ENCODE assay signal across 8 mouse cellular contexts in genomic region chr9:57072989-57073789, GRCm38 (mm10). TPM values are rescaled to one million over a fixed set of nuclear protein-coding genes. Genes with fewer than 3 reads are reported as not detected.
A peak's percentile ranks its signal among the peaks of the same experiment; 100 is the strongest.
DNase-seq lines count a peak whose midpoint lies in the region; ATAC-seq and TF ChIP-seq lines count a peak whose summit lies in the region.

No protein-coding gene starts in this region.

- no peaks in the 10 kb centered on the region for H3K9me3 ChIP-seq in hindbrain, embryonic 13.5 days

- no peaks in the 10 kb centered on the region for H3K27me3 ChIP-seq in Patski
- no peaks in the 10 kb centered on the region for H3K27me3 ChIP-seq in hindbrain, embryonic 13.5 days

- peak overlapping the region; percentile 82 for H3K9ac ChIP-seq in hindbrain, embryonic 13.5 days

- POLR2A ChIA-PET in Patski (lab: Charles Lee) = interaction anchor here (0.9 to 1.3 kb wide), 5 partner anchors 58 to 145 kb away, joined by 3 to 4 read pairs (median 3); partner anchors contain the start of genes Man2c1 and Snx33

- CTCF ChIA-PET in Patski (lab: Charles Lee) = interaction anchor here (0.9 to 2.1 kb wide), 5 partner anchors 15 to 360 kb away, joined by 3 to 11 read pairs (median 3); partner anchors contain the start of gene Snx33

- TF ChIP-seq CTCF in Patski (IDR thresholded peaks at IDR 0.05) = no peak

- under 1% methylated on average over 46 of the region's 54 CpGs for WGBS in hindbrain, embryonic 13.5 days

- peak; percentile 49 for ATAC-seq in Patski
- peak; percentile 67 for ATAC-seq in hindbrain, embryonic 13.5 days (ENCODE audit: low FRiP score)

- DNase-seq in Patski (ENCODE audit: low read depth, low spot score) = peak; percentile 100
- peak; percentile 95 to 96 for DNase-seq in cerebellum, postnatal 14 days
- DNase-seq in frontal cortex, postnatal 14 days (ENCODE audit: low spot score in 2 of 2) = peak; percentile 92 to 97
- peak; percentile 74 to 79 for DNase-seq in layer of hippocampus, postnatal 25 days (ENCODE audit: extremely low spot score in 1 of 2, low spot score in 1 of 2)
- DNase-seq in lung, postnatal 25 days (ENCODE audit: low spot score) = peak; percentile 100
- DNase-seq in retina, embryonic 14.5 days (ENCODE audit: low spot score) = peak; percentile 100
- DNase-seq in thymus, postnatal 4 days = peak; percentile 92

- peaks cover 34% of the 10 kb centered on the region for H3K4me1 ChIP-seq in hindbrain, embryonic 13.5 days (replicated peaks)

- H3K36me3 ChIP-seq in hindbrain, embryonic 13.5 days = no peaks in the 10 kb centered on the region

- H3K27ac ChIP-seq in hindbrain, embryonic 13.5 days = peak overlapping the region; percentile 97

- in situ Hi-C loops in Patski (cut with MboI; ENCODE audit: low pct_unique_long_range_greater_than_20kb) = loop anchor here (10.0 kb wide), 1 partner anchor 162 kb away; the partner anchor contains the start of gene Trcg1

- peak overlapping the region; percentile 92 for H3K4me3 ChIP-seq in hindbrain, embryonic 13.5 days

- peak overlapping the region; percentile 94 for H3K4me2 ChIP-seq in hindbrain, embryonic 13.5 days

RNA-seq across cellular contexts. Expression of gene Sin3a, which starts 1.3 kb away (rescaled TPM):
- 40.1 TPM for polyA plus RNA-seq in Patski (2021)
- 26.0 and 28.8 TPM in 2 replicates for polyA plus RNA-seq in hindbrain, embryonic 13.5 days (2015; fragmentation: Nextera tagmentation; extraction: Ambion mirVana)
- total RNA-seq in layer of hippocampus, postnatal 25 days (2021) = 10 to 100 TPM; 32.5 to 38.8 TPM

RNA-seq across cellular contexts. Expression of gene Man2c1, which starts 57.3 kb away (rescaled TPM):
- 101 TPM for polyA plus RNA-seq in Patski (2021)
- 66.7 and 82.1 TPM in 2 replicates for polyA plus RNA-seq in hindbrain, embryonic 13.5 days (2015; fragmentation: Nextera tagmentation; extraction: Ambion mirVana)
- 100 to 1,000 TPM; 109 to 160 TPM for total RNA-seq in layer of hippocampus, postnatal 25 days (2021)

Comparison
In these comparisons a context has a peak if more than half of its experiments do, and no peak if none do; other contexts are left out.
1. Peak in every context shown above with its lines: DNase-seq, ATAC-seq, H3K4me3 ChIP-seq and H3K27ac ChIP-seq.